Comparison of ENCODE assay signal across 25 mouse cellular contexts in genomic region chr10:115339820-115340328, GRCm38 (mm10).
"Had no signal": no experiment of that assay in that cellular context is flagged by ENCODE, and none has a peak within 500 bp of the region (broad histone marks: within the 10 kb centered on the region; RNA-seq: fewer than 3 reads in every experiment).

No protein-coding gene starts in this region.

- ATAC-seq: hindbrain, postnatal 0 days; intestine, embryonic 16.5 days had no signal

- H3K4me3 ChIP-seq: heart, embryonic 13.5 days; heart, embryonic 15.5 days; hindbrain, embryonic 13.5 days; hindbrain, embryonic 15.5 days; kidney, embryonic 15.5 days; left cerebral cortex, adult 2 months; limb, embryonic 10.5 days; limb, embryonic 12.5 days had no signal

- H3K9me3 ChIP-seq: heart, embryonic 13.5 days; heart, embryonic 15.5 days; hindbrain, embryonic 13.5 days; hindbrain, embryonic 15.5 days; kidney, embryonic 15.5 days; limb, embryonic 10.5 days; limb, embryonic 12.5 days had no signal

- H3K4me1 ChIP-seq: heart, embryonic 13.5 days; heart, embryonic 15.5 days; hindbrain, embryonic 13.5 days; hindbrain, embryonic 15.5 days; kidney, embryonic 15.5 days; limb, embryonic 10.5 days; limb, embryonic 12.5 days had no signal

- H3K9ac ChIP-seq: heart, embryonic 13.5 days; heart, embryonic 15.5 days; hindbrain, embryonic 13.5 days; hindbrain, embryonic 15.5 days; kidney, embryonic 15.5 days; limb, embryonic 12.5 days had no signal

- H3K27ac ChIP-seq: heart, embryonic 13.5 days; heart, embryonic 15.5 days; hindbrain, embryonic 13.5 days; hindbrain, embryonic 15.5 days; hindbrain, postnatal 0 days; kidney, embryonic 15.5 days; kidney, postnatal 0 days; left cerebral cortex, adult 2 months; limb, embryonic 10.5 days; limb, embryonic 12.5 days had no signal

- H3K4me2 ChIP-seq: heart, embryonic 11.5 days; heart, embryonic 13.5 days; heart, embryonic 15.5 days; hindbrain, embryonic 13.5 days; hindbrain, embryonic 15.5 days; kidney, embryonic 15.5 days; limb, embryonic 12.5 days; liver, embryonic 11.5 days had no signal

- DNase-seq: gastrocnemius, postnatal 14 days; gastrocnemius, postnatal 36 days; heart, adult 18-20 months; heart, postnatal 14 days; heart, postnatal 36 days; kidney, adult 11 months; kidney, adult 2 months; kidney, adult 9 months; kidney, postnatal 14 days; kidney, postnatal 36 days; layer of hippocampus, adult 9-11 months; liver had no signal

- H3K27me3 ChIP-seq: heart, embryonic 13.5 days; heart, embryonic 15.5 days; hindbrain, embryonic 13.5 days; hindbrain, embryonic 15.5 days; kidney, embryonic 15.5 days; limb, embryonic 12.5 days had no signal
